Mouse (Mus musculus) T-helper 17 cell (primary cell): ENCODE results near the gene Olfr996.
"Not testable (repeated sequence)": the region's sequence is repeated elsewhere in the genome, so short reads cannot be mapped to it uniquely, and the experiment has no call there.

Experiments used
- in situ Hi-C, 2 experiments: fragments of 300-600 bp; cut with MboI, MseI; formaldehyde crosslinking; loops; 1 replicate in 1 of 2; 2 replicates in 1 of 2; pipeline ENCODE4 v1.15.1; 2025; ENCODE audit warnings: high pct_unique_total_duplicates in 2 of 2

Olfr996 gene

GRCm38 (mm10) chr2:85578915-85579314, at the start of gene Olfr996:
Olfr996 (plus strand) TSS chr2:85579215.
- in situ Hi-C loops: loop anchor here in 1 of 2 experiments (10.0 kb wide), 1 partner anchor 1846 kb away; no protein-coding TSS in a partner anchor

- in situ Hi-C loops: no loop called here
Measured at GRCm38 (mm10) chr2:85532082-85532778, 46.8 kb upstream of the Olfr996 start.

GRCm38 (mm10) chr2:85533934-85534333, 45.1 kb upstream of the Olfr996 start:
- in situ Hi-C loops: no loop called here

GRCm38 (mm10) chr2:85554806-85555205, 24.2 kb upstream of the Olfr996 start:
- in situ Hi-C loops: no loop called here

GRCm38 (mm10) chr2:85560226-85560625, 18.8 kb upstream of the Olfr996 start:
- in situ Hi-C loops: loop anchor here (5.0 to 10.0 kb wide), 3 partner anchors 428 to 565 kb away; no protein-coding TSS in a partner anchor

GRCm38 (mm10) chr2:85561187-85561586, 17.8 kb upstream of the Olfr996 start:
- in situ Hi-C loops: loop anchor here (5.0 to 10.0 kb wide), 3 partner anchors 429 to 566 kb away; no protein-coding TSS in a partner anchor

GRCm38 (mm10) chr2:85588648-85589047, 9.6 kb downstream of the Olfr996 start, which contains the start of gene Olfr998:
Olfr998 (plus strand) TSS chr2:85588948.
- in situ Hi-C loops: not testable (repeated sequence)

GRCm38 (mm10) chr2:85611803-85612202, 32.8 kb downstream of the Olfr996 start, which contains the start of gene Olfr1000:
Olfr1000 (minus strand) TSS chr2:85611903.
- in situ Hi-C loops: no loop called here
